Mouse (Mus musculus) liver, adult 2 months (tissue): ENCODE data around the gene Iscu.

Source experiments
- CTCF ChIP-seq: fragments of 200-500 bp; IDR thresholded peaks from 2 replicates; pipeline ENCODE4 v1.5.1; 2011; ENCODE audit warnings: low read depth, low read length, control low read depth
- POLR2A ChIP-seq: fragments of 200-500 bp; IDR thresholded peaks from 2 replicates; pipeline ENCODE4 v1.6.1; 2011; ENCODE audit warnings: low read length, control low read depth; ENCODE audit not compliant: insufficient read depth; ENCODE audit errors: extremely low read depth

- TF ChIP-seq CTCF (no peak), POLR2A (no peak)
These were observed 48.8 kb upstream of the Iscu start for GRCm38 (mm10) chr5:113723567-113724237.
